Mouse (Mus musculus) c-Kit-positive CD71-positive TER-119-negative erythroid progenitor cells, embryonic 14.5 days (primary cell): ENCODE measurements at regions not wholly inside any gene's neighbourhood (a gene's known extent, or its start where the extent isn't known, plus 50 kb on each side); places are given as distances from the start of the nearest gene placed in this dataset.
"Not testable (repeated sequence)": the region's sequence is repeated elsewhere in the genome, so short reads cannot be mapped to it uniquely, and the experiment has no call there.

Experiments used
- DNase-seq: peaks from one replicate; pipeline ENCODE4 v3.0.0-alpha.2; 2013; ENCODE audit warnings: low read depth

- DNase-seq = no peak
These were observed 221.9 kb upstream of the Zpld1 start for GRCm38 (mm10) chr16:55519646-55520045.

- DNase-seq = no peak
These were observed 219.2 kb upstream of the Zpld1 start for GRCm38 (mm10) chr16:55516994-55517393.

GRCm38 (mm10) chr16:55515228-55515696, 217.5 kb upstream of the Zpld1 start:
- no peak for DNase-seq

GRCm38 (mm10) chr16:55514448-55515200, 216.8 kb upstream of the Zpld1 start:
- DNase-seq = no peak

- no peak for DNase-seq
These were observed 207.1 kb upstream of the Zpld1 start for GRCm38 (mm10) chr16:55504796-55505413.

GRCm38 (mm10) chr16:55504274-55504673, 206.5 kb upstream of the Zpld1 start:
- DNase-seq = no peak

- DNase-seq = no peak
These were observed 205.5 kb upstream of the Zpld1 start for GRCm38 (mm10) chr16:55503273-55503672.

GRCm38 (mm10) chr16:55499831-55500230, 202.0 kb upstream of the Zpld1 start:
- not testable (repeated sequence) for DNase-seq

GRCm38 (mm10) chr16:55495051-55495450, 197.3 kb upstream of the Zpld1 start:
- no peak for DNase-seq

GRCm38 (mm10) chr16:55494162-55494561, 196.4 kb upstream of the Zpld1 start:
- DNase-seq = no peak

- no peak for DNase-seq
These were observed 194.3 kb upstream of the Zpld1 start for GRCm38 (mm10) chr16:55492111-55492510.

GRCm38 (mm10) chr16:55484391-55484790, 186.6 kb upstream of the Zpld1 start:
- no peak for DNase-seq

- no peak for DNase-seq
These were observed 183.0 kb upstream of the Zpld1 start for GRCm38 (mm10) chr16:55480745-55481144.

- DNase-seq = no peak
These were observed 182.5 kb upstream of the Zpld1 start for GRCm38 (mm10) chr16:55480304-55480703.

GRCm38 (mm10) chr16:55476544-55477208, 178.9 kb upstream of the Zpld1 start:
- DNase-seq = peak; percentile 53

GRCm38 (mm10) chr16:55474950-55475525, 177.3 kb upstream of the Zpld1 start:
- DNase-seq = no peak

- DNase-seq = no peak
These were observed 173.6 kb upstream of the Zpld1 start for GRCm38 (mm10) chr16:55471396-55471795.

GRCm38 (mm10) chr16:55470721-55471120, 172.9 kb upstream of the Zpld1 start:
- DNase-seq = no peak

- no peak for DNase-seq
These were observed 171.9 kb upstream of the Zpld1 start for GRCm38 (mm10) chr16:55469703-55470102.

GRCm38 (mm10) chr16:55468833-55469458, 171.2 kb upstream of the Zpld1 start:
- DNase-seq = peak; percentile 10

- DNase-seq = no peak
These were observed 162.7 kb upstream of the Zpld1 start for GRCm38 (mm10) chr16:55460519-55460918.

GRCm38 (mm10) chr16:55447581-55447980, 149.8 kb upstream of the Zpld1 start:
- no peak for DNase-seq
